Mouse (Mus musculus) lung, adult 2 months (tissue): ENCODE data around the gene Prr5. TPM values are rescaled to one million over a fixed set of nuclear protein-coding genes. Genes with fewer than 3 reads are reported as not detected.

Experiments
- DNase-seq: peaks from one replicate; pipeline ENCODE4 v3.0.0; 2022
- H3K4me1 ChIP-seq: fragments of 200-500 bp; 2 replicates; pipeline ENCODE4 v1.6.1; 2011; ENCODE audit warnings: low read length; ENCODE audit not compliant: control insufficient read depth, insufficient read depth
- H3K4me3 ChIP-seq: fragments of 200-500 bp; replicated peaks from 2 replicates; pipeline ENCODE3; 2011; ENCODE audit warnings: low read depth, mild to moderate bottlenecking, control low read depth, low read length; ENCODE audit errors: extremely low read depth
- CTCF ChIP-seq: fragments of 200-500 bp; IDR thresholded peaks from 2 replicates; pipeline ENCODE4 v1.5.1; 2011; ENCODE audit warnings: mild to moderate bottlenecking, low read length, control low read depth; ENCODE audit not compliant: insufficient read depth
- POLR2A ChIP-seq: fragments of 200-500 bp; IDR thresholded peaks from 2 replicates; pipeline ENCODE4 v1.6.1; 2011; ENCODE audit warnings: low read depth, mild to moderate bottlenecking, control low read depth, low read length, borderline replicate concordance; ENCODE audit errors: extremely low read depth
- WGBS: fragments of 180-500 bp; shearing (Covaris S2); methylation state at CpG from one replicate; pipeline ENCODE4 v1.1.7; 2018; 5-methylcytosine and 5-hydroxymethylcytosine counted together
- polyA plus RNA-seq: library from polyadenylated mRNA; depleted of rRNA; stranded (reverse); fragments of >200 nt; gene quantifications from 2 replicates; pipeline ENCODE4 v1.2.3, GENCODE M21; 2012

The Prr5 gene
- polyA plus RNA-seq, 1 experiment: 12.9 TPM

DNA sequence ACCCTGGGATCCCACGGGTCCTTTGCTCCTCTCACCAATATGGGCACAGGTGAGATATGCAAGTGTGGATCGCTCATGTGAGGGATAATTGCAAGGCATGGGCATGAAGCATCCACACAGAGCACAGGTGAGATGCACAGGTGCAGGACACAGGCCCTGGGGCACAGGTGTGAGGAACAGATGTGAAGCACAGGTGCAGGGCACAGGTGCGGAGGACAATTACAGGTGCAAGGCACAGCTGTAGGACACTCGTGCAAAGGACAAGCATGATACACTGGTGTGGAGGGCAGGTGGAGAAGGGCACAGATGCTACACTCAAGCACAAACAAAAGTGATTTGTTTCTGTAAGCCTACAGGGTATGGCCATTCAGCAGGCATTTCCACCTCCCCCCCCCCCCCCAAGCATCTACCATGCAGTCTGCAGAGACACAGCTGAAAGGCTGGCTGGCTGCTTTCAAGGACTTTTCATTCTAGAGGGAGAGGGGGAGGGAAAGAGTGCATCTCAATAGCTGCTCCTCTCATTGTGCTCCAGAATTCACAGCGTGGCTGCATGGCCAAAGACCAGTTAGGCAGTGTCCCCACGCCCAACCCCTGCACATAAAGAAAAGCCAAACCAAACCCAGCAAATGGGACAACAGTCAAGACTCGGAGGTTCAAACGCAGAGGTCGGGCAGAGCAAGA is 11.9 kb upstream of the Prr5 start:
- no peaks in the 10 kb centered on the region for H3K4me1 ChIP-seq
- H3K4me3 ChIP-seq: no peak overlapping the region
- 74% methylated on average over 9 of the region's 9 CpGs for WGBS
- TF ChIP-seq CTCF (no peak), POLR2A (no peak)
- no peak for DNase-seq

DNA sequence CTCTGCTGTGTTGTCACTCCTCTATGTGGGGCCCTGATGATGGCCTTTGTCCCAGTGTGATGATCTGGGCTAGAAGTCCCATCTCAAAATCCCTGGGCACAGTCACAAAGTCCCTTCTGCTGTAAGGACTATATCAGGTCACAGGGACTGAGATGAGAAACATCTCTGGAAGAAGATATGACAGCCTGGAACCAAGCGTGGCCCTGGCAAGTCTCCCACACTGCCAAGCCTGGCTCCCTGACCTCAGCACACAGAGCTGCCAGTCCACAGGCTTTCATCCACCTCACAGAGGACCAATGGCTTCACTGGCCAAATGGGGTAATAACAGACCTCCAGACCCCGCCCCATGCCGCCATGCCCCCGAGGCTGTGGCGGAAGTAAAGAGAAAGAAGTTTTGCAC is 10.8 kb upstream of the Prr5 start:
- WGBS: 79% methylated on average over 5 of the region's 5 CpGs
- no peak for TF ChIP-seq CTCF
- TF ChIP-seq POLR2A: no peak
- H3K4me1 ChIP-seq: no peaks in the 10 kb centered on the region
- H3K4me3 ChIP-seq: no peak overlapping the region
- no peak for DNase-seq

DNA sequence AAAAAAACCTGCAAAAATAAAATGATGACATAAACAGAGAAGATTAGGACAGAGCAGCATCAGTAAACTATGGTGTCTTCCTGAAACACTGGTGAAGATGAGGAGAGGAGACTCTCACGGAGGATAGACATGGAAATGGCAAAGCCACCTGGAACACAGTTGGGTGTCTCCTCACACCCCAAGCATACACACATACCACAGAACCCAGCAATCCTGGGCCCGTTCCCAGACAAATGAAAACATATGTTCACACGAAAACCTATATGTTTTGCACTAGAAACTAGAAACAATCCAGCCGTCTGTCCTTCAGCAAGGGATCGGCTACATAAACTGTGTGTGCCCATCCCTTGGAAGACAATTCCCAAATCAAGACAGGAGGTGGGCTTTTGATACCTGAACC is 9.6 kb upstream of the Prr5 start:
- Histone ChIP-seq H3K4me3 (no peak overlapping the region), H3K4me1 (no peaks in the 10 kb centered on the region)
- DNase-seq: no peak
- 89% methylated on average over 5 of the region's 5 CpGs for WGBS
- TF ChIP-seq CTCF (no peak), POLR2A (no peak)

DNA sequence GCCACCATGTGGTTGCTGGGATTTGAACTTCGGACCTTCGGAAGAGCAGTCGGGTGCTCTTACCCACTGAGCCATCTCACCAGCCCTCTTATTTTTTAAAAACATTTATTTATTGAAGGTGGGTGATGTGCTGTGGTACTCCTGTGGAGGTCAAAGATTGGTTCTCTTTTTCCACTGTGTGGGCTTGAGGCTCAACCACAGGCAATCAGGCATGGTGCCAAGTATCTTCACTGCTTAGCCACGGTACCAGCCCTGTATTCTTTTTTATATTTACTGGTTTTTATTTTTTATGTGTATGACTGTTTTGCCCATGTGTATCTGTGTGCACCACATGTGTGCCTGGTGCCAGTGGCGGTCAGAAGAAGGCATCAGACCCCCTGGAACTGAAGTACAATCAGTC is 8.1 kb upstream of the Prr5 start:
- DNase-seq: no peak
- H3K4me1 ChIP-seq: no peaks in the 10 kb centered on the region
- H3K4me3 ChIP-seq: no peak overlapping the region
- 86% methylated on average over 5 of the region's 5 CpGs for WGBS
- no peak for TF ChIP-seq POLR2A
- no peak for TF ChIP-seq CTCF

DNA sequence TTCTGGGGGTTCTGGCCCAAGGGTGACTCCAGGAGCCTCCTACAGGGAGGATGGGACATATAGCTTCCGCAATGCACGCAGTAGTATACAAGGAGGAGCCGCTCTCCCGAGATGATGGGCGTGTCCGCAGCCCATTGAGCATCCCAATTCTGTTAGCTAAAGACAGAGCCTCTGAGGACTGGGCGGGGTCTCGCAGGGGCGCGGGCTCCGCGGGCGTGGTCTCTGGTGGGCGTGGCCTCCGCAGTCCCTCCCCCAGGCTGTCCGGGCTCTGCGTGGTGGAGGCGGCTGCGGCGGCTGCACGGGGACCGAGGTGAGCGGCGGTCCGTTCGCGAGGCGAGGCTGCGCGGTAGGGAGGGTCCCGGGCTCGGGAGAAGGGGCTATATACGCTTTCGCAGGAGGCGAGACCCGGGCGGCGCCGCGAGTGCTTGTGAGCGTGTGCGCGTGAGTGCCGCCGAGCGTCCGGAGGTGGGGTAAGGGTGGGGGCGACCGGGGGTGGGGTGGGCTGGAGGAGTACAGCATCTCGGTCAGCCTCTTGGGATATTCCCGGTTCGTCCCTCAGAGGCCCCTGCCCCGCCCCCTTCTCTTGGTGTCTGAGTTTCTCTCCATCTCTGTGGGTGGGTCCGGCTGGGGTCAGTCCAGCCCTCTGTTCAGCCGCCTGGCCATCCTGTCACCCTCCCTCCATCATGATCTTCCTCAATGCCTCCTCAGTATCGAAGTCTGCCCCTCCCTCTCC is 6.3 kb upstream of the Prr5 start:
- DNase-seq: peak; percentile 53
- Histone ChIP-seq H3K4me1 (no peaks in the 10 kb centered on the region), H3K4me3 (peak overlapping the region; percentile 31)
- TF ChIP-seq POLR2A (no peak), CTCF (no peak)
- 1% methylated on average over 55 of the region's 56 CpGs for WGBS

DNA sequence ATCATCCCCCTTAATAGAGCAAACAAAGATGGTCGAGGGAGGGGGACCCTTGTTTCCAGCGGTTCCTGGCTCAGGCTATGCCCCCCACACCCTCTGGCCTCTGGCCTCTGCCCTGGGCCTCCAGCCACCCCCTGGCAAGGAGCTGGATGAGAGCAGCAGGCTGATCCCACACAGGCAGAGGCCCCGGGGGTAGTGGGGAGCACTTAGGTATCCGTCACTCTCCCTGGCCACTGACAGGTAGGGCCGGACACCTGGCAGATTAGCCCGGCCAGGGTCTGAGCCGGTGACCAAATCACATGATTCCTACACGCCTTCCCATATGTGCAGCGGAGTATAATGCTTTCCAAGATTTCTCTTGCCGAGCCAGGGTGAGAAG is 5.7 kb upstream of the Prr5 start:
- TF ChIP-seq CTCF: no peak
- no peak for TF ChIP-seq POLR2A
- DNase-seq: no peak
- 78% methylated on average over 10 of the region's 10 CpGs for WGBS
- Histone ChIP-seq H3K4me3 (no peak overlapping the region), H3K4me1 (no peaks in the 10 kb centered on the region)

GRCm38 (mm10) chr15:84664542-84665460 is 4.6 kb upstream of the Prr5 start:
- no peak overlapping the region for H3K4me3 ChIP-seq
- no peak for DNase-seq
- H3K4me1 ChIP-seq: no peaks in the 10 kb centered on the region
- TF ChIP-seq POLR2A (no peak), CTCF (no peak)
- 70% methylated on average over 16 of the region's 16 CpGs for WGBS

GRCm38 (mm10) chr15:84665662-84666061 is 3.8 kb upstream of the Prr5 start:
- DNase-seq: no peak

DNA sequence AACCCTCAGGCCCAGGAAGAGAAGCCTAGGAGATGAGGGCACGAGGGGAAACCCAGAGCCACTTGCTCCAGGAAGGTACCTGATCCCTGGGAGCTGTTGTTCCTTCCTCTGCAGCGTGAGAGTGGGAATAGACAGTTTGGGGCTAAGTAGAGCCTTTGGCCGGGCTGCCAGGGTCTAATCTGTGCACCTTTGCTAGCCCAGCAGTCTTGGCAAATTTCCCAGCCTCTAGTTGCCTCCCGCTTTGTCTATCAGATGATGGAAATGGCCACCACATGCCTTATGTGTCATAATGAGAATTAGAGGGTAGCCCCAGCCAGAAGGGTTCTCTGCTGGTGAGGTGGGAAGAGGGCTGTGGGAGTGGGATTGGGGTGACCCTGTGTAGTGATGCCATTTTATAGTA is 3.4 kb upstream of the Prr5 start:
- Histone ChIP-seq H3K4me1 (no peaks in the 10 kb centered on the region), H3K4me3 (no peak overlapping the region)
- 71% methylated on average over 4 of the region's 4 CpGs for WGBS
- TF ChIP-seq CTCF (no peak), POLR2A (no peak)
- no peak for DNase-seq

More at GRCm38 (mm10) chr15:84665662-84666061, 3.8 kb upstream of the Prr5 start:
- WGBS: 76% methylated on average over 9 of the region's 9 CpGs
- Histone ChIP-seq H3K4me1 (no peaks in the 10 kb centered on the region), H3K4me3 (no peak overlapping the region)
- no peak for TF ChIP-seq POLR2A
- TF ChIP-seq CTCF: no peak
